Mouse (Mus musculus): ENCODE measurements around the gene Gm9999.
"Not testable (repeated sequence)": the region's sequence is repeated elsewhere in the genome, so short reads cannot be mapped to it uniquely, and the experiment has no call there.

Gene Gm9999

DNA sequence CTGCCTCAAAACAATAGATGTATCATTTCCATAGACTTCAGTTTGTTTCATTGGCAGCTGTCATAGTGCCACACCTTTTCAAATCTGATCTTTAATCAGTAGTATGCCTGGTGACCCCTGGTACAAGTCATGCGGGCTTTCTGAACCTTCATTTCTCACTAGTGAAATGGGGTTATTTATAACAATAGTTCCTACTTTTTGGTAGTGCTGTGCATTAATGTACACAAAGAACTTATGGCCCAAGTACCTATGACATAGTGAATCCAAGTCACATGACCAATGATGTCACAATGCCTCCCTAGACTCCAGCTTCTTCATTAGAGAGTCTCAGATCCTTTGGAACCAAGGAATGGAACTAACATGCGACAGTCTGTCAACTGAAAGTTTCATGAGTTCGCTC, at the start of gene Gm9999:
Gene Gm9999 (plus strand): TSS at position 301 of the 400 bp plus-strand sequence.
- no peak for DNase-seq

DNA sequence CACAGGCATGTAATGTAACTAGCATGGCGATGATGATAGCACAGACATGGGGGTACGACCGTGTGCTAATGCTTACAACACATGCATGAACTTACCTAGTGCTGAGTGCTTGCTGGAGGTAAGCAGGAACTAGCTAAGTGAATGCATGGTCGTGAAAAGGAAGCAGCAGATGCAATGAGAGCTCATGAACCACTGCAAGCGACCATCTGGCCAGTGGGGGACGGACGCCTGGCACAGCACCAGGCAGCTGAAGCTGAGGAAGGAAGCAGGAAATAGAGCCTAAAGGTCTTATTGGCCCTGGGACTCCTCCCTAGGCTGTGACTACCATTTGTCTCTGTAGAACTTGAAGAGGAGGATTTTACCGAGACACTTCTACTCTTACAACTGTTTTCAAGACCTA, 48.6 kb upstream of the Gm9999 start:
- DNase-seq, result no peak

- DNase-seq, result peak; percentile 30
These were observed 47.5 kb upstream of the Gm9999 start for GRCm38 (mm10) chr7:46935847-46936246.

GRCm38 (mm10) chr7:46957831-46958691, 25.3 kb upstream of the Gm9999 start, which contains the start of gene Uevld:
Gene Uevld (minus strand): TSS chr7:46958527.
- peak; percentile 98 for DNase-seq

GRCm38 (mm10) chr7:46958853-46959252, 24.5 kb upstream of the Gm9999 start:
- no peak for DNase-seq

DNA sequence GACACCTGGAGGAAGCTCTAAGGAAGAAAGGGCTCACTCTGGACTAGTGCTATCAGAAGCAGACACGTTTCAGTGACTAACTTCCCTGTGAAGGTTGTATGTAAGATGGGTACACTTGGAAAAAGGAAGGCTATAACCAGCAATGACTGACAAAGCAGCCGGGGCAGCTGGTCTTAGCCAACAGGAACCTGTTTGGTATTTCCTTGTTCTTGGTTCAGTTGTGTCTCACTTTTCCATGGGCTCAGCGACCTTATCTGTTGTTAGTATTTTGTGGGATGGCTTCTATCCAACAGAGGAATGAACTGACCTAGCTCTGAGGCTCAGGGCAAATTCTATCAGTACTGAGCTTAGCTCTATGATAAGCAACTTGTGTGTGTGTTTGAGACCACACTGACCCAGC, 22.4 kb upstream of the Gm9999 start:
- DNase-seq, result no peak

GRCm38 (mm10) chr7:46962132-46962531, 21.2 kb upstream of the Gm9999 start:
- DNase-seq, result no peak

- DNase-seq, result peak; percentile 71
These were observed 20.4 kb upstream of the Gm9999 start for GRCm38 (mm10) chr7:46962806-46963618.

- no peak for DNase-seq
These were observed 19.3 kb upstream of the Gm9999 start for GRCm38 (mm10) chr7:46964070-46964469.

DNA sequence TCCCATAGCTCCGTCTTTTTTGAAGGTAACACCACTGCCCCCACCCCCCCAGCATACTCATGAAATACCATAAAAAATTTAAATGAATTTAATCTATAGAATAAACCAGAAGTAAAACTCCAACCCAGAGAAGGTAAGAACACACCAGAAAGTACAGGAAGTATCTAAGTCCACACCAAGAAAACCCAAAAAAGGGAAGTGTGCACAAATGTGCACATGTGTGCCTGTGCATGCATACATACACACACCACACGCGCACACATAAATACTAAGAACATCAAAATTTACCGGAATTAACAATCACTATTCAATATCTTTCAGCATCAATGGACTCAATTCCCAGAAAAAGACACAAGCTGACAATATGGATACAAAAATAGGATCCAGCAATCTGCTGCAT, 13.5 kb upstream of the Gm9999 start:
- no peak for DNase-seq

DNA sequence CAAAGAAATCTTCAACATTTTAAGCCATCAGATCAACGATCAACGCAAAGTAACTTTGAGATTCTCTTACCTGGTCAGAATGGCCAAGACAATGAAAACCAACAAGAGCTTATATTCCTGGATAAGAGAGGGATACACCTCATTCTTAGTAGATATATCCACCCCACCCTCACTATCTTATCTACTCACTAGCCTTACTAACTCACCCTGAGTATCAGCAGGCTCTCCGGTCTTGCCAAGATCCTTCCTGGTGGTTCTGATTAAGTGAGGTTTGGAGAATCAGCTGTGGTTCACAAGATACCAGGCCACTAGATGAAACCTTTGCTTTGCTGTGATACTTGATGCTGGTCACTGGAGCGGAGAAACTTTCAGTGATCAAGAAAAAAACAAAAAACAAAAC, 8.7 kb upstream of the Gm9999 start:
- DNase-seq, result no peak

- no peak for DNase-seq
These were observed 7.9 kb upstream of the Gm9999 start for GRCm38 (mm10) chr7:46975456-46975855.

DNA sequence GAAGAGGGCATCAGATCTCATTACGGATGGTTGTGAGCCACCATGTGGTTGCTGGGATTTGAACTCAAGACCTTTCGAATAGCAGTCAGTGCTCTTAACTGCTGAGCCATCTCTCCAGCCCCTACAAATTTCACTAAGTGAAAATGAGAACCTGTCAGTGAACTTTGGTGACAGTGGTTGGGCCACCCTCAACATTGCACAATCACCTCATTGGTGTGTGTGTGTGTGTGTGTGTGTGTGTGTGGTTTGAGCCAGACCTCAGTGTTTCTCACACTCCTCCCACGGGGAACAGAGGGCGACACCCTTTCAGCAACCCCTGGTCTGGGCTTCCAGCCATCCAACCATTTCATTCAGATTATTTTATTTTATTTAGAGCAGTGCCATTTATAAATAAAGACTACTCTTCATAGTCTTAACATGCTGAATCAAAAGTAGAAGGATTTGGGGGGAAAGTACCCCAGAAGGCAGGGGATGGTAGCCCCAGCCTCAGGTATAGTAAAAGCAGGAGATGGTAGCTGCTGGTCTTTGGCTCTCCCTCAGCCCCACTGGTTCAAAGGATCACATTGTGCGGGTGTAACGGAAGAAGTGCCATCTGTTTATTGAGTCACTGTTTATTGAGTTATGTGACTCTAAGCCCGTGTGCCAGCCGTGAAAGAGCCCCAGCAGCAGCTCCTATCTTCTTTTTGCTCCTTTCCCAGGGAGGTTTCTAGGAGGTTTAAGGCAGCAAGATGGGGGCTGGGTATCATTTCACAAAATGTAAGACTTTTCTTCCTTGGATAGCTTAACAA, 2.5 kb downstream of the Gm9999 start:
- DNase-seq, result no peak

DNA sequence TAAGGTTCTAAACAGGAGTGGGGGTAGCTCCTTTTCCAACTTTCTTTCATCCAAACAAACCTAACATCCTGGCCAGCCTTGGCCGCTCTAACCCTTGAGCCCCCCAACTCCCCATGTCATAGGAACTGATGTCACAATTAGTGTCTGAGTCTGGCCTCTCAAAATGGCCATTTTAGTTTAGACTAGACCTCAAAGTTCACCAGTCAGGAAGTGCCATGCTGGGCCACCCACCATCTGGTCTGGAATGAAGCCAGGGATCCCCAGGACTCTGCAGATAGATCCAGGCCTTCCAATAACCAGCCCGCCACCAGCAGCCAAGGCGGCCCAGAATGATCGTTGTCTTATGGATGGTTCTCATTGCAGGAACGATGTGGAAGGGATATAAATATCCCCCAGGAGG, 3.3 kb downstream of the Gm9999 start:
- DNase-seq, result no peak

- DNase-seq, result no peak
These were observed 3.7 kb downstream of the Gm9999 start for GRCm38 (mm10) chr7:46987073-46987472.

DNA sequence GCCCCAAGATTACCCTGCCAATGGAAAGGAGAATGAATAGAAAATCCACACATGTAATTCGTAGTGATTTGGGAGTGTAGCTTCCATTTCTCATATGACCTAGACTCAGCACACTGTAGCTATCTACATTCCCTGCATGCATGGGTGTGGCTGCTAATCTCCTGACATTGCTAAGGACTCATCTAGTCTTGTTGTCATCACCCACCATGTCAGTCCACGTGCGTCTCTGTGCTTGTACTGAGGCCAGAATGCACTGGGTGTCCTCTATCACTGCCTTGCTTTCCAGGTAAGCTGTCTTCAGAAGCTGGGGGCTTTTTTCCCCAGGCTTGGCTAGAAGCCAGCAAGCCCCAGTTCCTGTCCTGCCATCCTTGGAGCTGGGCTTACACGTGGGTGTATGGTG, 6.0 kb downstream of the Gm9999 start:
- not testable (repeated sequence) for DNase-seq

- no peak for DNase-seq
These were observed 9.7 kb downstream of the Gm9999 start for GRCm38 (mm10) chr7:46993079-46993478.

DNA sequence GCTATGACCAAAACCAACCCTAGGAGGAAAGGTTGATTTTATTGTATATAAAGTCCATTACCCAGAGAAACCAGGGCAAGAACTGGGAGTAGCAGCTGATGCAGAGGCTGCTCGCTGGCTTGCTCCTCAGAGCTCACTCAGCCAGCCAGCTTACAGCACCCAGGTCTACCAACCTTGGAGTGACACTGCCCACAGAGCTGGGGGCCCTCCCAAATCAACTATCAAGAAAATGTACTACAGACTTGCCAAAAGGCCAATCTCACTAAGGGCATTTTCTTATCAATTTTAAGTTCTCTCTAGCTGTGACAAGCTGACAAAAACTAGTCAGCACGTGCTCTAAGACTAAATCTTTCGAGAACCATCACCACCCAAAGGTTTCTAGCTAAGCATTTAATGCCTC, 12.2 kb downstream of the Gm9999 start:
- peak; percentile 51 for DNase-seq

- peak; percentile 69 for DNase-seq
These were observed 13.6 kb downstream of the Gm9999 start for GRCm38 (mm10) chr7:46997008-46997407.

- no peak for DNase-seq
These were observed 14.4 kb downstream of the Gm9999 start for GRCm38 (mm10) chr7:46997644-46998395.

DNA sequence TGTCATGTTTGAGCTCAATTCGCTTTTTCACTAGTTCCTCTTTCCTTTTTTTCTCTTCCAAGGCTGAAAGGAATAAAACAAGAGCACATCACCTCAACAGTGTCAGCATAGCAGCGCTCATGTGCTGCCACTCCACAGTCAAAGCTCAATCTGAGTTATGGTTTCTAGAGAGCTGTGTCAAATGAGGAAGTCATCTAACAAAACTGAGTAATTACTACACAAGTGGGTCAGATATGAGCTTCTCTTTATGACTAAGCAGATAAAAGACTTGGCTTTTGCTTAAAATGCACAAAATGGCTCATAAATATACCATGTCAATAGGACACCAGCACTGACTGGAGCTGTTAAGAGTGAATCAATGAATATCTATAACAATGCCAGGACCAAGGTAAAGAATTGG, 15.6 kb downstream of the Gm9999 start:
- no peak for DNase-seq

GRCm38 (mm10) chr7:46999983-47000643, 16.7 kb downstream of the Gm9999 start:
- DNase-seq, result no peak
